Mouse (Mus musculus): Measurements from ENCODE around the gene Fgfr2.
"Not testable (repeated sequence)": the region's sequence is repeated elsewhere in the genome, so short reads cannot be mapped to it uniquely, and the experiment has no call there.

The Fgfr2 gene

DNA sequence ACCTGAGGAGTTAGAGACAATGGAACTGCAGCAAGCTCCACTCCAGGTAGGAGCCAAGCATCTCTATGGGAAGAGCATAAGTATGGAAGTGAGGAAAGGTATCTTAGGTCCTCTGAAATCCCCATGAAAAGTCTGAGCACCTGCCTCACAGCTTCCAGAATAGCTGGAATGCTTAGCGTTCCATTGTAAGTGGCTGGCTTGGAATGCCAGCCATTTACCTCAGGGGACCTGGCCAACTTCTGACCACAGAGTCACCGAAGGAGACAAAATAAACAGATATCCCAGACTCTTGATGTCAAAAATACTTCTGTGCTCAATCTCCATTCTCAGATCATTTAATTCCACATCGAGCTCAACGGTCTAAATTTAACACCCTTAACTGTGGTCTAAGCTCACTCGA, 2946.1 kb downstream of the Fgfr2 start:
- DNase-seq (ENCODE audit: low read depth in 2 of 2, low spot score in 2 of 2): no peak

DNA sequence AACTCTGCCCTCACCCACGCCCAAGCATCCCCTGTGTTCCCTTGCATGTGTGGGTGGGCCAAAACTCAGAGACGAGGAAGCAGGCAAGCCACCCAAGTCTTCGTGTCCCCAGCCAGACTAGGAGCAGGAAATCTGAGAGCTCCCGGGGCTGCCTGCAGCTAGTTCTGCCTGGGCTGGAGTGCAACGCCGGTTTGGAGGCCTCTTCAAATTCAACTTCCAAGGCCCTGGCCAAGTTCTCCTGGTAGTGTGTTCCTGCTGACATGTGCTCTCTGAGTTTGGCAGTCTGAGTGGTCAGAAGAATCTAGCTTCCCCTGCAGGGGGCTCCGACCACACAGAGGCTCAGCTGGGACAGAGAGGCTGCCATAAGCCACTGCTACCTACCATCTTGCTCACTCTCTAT, 2948.6 kb downstream of the Fgfr2 start:
- DNase-seq (ENCODE audit: low read depth in 2 of 2, low spot score in 2 of 2): no peak

DNA sequence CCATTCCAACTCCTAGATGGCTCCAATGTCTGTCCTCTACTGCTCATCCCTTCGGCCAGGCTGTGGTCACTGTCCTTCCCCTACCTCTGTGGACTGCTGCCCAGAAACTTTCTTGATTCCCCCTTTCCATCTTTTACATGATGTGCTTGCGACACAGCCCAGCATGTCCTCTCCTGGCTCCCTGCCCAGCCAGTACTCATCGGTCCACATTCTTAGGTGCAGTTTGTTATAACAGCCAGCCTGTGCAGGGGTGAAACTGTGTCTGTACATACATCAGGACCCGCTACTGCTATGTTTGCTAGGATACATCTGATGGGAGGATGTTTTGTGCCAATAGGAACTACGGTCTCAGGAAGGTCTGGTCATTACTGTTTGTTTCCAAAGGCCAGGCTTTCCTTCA, 2949.2 kb downstream of the Fgfr2 start:
- DNase-seq (ENCODE audit: low read depth in 2 of 2, low spot score in 2 of 2): no peak

DNA sequence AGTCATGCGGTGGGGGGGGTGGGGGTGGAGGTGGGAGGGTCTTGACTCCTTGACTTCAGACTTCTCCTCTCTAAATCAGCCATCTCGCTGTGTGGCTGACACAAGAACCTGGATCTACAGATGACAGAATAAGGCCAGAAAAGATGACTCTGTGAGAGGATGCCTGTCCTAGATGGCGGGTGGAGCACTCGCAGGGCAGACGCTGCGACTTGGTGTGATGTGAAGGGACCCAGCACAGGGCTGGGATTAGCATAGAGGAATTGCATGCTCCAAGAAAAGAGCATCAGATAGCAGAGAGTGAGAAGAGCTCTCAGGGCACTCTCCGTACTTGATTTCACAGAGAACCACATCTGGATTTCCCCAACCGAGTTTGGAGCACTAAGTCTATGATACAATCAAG, 2953.0 kb downstream of the Fgfr2 start:
- DNase-seq (ENCODE audit: low read depth in 2 of 2, low spot score in 2 of 2): no peak

DNA sequence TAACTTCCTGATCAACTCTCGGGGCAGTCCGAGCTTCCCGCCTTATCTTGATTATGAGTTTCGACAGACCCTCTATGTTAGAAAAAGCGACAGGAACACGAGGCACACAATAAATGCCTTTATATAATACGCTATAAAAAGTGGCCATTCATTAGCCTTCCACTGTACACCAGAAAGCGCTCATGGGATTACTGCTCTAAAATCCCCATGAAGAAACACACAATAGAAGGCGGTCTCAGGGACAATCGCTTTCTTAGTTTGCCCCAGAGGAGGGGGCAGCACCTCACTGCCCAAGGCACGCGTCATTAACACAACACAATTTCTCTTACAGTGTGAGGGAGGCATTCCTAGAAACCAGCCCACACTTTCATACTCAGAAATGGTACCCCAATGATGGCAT, 2954.9 kb downstream of the Fgfr2 start:
- no peak for DNase-seq (ENCODE audit: low read depth in 2 of 2, low spot score in 2 of 2)

DNA sequence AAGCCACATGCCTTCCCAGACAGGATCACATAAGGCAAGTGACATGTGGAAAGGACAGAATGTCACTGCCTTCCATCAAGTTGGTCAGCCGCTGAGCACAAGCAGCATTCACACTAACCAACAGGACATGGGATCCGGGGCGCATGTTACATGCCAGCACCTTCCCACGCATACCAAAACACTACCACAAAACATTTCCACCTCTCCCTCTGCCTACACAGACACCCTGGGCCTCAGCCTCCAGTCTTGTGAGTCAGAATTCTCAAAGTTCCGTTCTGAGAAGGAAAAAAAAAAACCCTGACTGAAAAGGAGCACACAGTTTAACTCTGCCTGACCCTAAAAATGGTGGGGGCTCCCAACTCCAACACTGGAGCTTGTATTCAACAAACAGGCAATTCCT, 2955.9 kb downstream of the Fgfr2 start:
- no peak for DNase-seq (ENCODE audit: low read depth in 2 of 2, low spot score in 2 of 2)

DNA sequence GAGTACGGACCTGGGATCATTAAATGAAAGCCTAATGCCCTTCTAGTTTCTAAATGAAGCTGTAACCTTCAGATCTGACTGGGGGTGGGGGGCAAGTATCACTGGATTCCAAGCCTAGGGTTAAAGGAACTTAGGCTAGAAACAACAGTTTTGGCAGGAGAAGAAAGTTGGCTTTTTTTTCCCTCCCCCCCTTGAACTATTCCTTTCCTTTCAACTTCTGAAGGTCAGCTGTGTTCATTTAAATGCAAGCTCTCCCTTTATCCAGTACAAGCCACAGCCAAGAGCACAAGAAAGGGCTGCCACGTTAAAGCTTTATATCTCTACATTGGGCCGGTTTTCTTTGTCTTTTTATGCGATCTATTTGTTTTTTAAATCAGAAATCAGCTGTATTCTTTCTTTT, 2957.0 kb downstream of the Fgfr2 start:
- DNase-seq (ENCODE audit: low read depth in 2 of 2, low spot score in 2 of 2): no peak

DNA sequence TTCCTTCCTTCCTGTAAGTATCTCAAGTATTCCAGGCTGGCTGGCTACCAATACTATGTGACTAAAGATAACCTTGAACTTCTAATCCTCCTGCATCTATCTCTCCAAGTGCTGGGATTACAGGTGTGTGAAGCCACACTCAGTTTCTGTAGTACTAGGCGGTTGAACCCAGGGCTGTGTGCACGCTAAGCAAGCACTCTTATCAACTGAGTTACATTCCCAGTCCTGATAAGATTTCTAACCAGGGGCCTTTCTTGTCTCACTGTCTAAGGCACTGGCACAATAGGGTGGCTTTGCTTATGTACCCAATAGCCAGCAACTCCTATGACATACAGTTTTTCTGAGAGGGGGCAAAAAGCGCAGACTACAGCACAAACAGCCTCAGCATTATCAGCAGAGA, 2957.7 kb downstream of the Fgfr2 start:
- DNase-seq (ENCODE audit: low read depth in 2 of 2, low spot score in 2 of 2): no peak

DNA sequence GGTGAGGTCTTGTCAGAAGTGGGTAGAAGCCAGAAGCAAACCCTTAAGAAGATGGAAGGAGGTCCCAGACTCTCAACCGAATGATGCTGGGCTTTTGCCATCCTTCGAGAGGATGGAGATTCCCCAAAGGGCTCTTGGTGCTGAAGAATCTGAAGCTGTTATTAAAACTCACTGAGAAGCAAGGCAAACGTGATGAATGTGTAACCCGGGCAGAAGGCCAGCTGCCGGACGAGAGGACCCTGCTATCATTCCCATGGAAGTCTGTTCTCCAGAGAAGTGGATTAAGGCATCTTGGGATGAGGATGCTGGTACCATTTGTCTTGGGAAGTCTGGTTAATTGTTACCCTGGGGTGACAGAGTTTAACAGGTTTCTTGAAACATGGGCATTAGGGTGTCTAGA, 2960.4 kb downstream of the Fgfr2 start:
- no peak for DNase-seq (ENCODE audit: low read depth in 2 of 2, low spot score in 2 of 2)

DNA sequence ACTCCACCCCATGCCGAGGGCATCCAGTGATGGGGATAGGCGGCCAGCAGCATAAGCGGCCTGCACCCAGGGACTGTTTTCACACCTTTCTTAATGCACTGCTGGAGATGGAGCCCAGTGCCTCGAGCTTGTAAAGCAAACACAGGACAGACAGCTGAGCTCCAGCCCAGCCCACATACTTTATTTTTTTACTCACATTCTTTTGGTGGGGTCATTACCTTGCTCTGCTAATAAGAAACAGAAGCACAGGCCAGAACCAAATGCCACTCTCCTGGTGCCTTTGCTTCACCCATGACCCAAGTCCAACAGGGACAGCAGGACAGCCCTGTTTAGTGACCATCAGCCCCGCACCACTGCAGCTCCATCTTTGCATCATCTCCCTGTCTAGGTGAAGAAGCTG, 2961.6 kb downstream of the Fgfr2 start:
- DNase-seq (ENCODE audit: low read depth in 2 of 2, low spot score in 2 of 2): no peak

DNA sequence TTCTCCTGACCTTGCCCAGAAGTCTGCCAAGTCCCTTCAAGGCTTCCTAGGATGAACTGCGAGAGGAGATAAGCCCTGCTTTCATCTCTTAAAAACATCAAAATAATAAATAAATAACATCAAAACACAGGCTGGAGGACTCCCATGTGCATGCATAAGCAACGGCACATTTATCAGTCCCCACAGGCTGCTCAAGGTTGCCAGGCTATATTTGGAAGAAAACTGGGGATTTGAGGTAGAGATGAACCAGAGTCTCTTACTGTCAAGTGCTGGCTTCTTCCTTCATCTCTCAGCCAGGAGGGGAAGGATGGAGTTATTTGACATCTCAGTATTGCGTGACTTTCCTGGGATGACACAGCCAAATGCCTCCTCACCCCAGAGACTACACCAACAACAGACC, 2964.3 kb downstream of the Fgfr2 start:
- DNase-seq (ENCODE audit: low read depth in 2 of 2, low spot score in 2 of 2): no peak

DNA sequence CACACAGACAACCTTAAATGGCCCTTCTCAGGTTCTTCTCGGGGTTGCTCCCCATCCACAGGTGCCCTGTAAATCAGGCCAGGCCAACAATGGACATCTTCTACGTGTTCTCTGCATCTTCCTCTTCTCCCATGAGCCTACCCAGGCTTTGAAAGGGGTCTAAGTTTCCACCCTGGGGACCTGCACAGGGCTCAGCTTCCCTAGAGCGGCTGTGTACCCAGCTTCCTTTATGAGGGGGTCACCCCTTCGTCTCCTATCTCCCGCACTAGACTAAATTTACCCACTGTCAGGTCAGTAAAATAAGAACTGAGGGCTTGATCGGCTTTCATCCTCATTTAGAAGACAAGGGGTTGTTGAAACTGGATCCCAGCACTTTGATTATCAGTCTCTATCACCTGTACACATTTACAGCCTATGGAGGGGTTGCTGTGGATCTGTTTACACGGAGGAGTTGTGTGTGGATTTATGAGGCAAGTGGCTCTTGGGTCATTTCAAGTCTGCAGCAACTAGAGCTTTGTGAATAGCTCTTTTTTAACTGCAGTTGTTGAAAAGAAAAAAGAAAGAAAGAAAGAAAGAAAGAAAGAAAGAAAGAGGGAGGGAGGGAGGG, 2969.7 kb downstream of the Fgfr2 start:
- no peak for DNase-seq (ENCODE audit: low read depth in 2 of 2, low spot score in 2 of 2)

DNA sequence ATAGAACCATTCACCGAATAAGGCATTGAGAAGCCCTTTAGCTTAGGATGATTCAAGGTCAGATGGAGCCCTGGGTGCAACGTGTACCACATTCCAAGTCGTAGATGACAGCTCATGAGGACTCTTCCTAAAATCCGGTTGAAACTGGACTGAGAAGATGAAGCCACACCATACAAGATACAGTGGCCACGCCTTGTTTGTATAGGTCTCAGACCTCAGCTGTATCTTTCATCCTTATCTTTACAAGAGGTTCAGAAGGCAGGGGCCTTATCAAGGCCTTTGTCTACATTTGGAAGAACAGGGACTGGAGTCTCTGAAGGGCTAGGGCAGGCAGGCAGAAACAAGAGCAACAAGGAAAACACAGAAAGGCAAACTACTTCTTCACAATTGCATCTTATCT, 2974.2 kb downstream of the Fgfr2 start:
- DNase-seq (ENCODE audit: low read depth in 2 of 2, low spot score in 2 of 2): no peak

DNA sequence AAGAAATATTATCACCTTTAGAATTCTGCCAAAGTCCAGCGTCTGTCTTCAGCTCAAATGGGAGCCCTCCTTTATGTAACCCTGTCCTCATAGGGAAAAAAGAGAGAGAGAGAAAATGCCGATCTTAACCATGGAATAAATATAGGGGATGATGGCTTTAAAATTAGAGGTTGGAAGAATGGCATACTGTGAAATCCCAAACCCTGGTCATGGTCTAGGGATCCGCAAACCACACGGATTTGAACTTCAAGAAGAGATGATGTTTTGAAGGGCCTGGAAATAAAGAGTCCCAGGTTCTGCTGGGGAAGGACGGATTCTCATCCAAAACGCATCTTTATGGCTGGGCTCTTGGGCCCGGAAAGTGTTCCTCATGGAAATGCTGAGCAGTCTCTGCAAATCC, 2975.9 kb downstream of the Fgfr2 start:
- no peak for DNase-seq (ENCODE audit: low read depth in 2 of 2, low spot score in 2 of 2)

DNA sequence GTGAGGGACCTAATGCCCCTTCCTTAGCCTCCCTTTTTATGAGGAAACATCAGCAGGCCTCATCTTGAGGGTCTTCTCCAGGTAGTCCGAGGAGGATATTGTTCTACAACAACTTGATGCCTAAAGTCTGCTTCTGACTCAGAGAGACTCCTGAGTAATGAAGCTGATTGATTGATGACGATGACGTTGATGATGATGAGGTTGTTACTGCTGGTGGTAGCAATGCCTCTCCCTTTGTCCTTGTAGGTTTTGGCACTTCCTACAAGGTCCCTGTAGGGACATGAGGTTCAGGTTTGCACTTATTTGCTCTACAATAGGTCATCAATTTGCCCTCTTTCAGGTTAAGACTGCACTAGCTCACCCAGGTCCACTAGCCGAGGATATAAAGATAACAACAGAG, 2977.9 kb downstream of the Fgfr2 start:
- DNase-seq (ENCODE audit: low read depth in 2 of 2, low spot score in 2 of 2): no peak

DNA sequence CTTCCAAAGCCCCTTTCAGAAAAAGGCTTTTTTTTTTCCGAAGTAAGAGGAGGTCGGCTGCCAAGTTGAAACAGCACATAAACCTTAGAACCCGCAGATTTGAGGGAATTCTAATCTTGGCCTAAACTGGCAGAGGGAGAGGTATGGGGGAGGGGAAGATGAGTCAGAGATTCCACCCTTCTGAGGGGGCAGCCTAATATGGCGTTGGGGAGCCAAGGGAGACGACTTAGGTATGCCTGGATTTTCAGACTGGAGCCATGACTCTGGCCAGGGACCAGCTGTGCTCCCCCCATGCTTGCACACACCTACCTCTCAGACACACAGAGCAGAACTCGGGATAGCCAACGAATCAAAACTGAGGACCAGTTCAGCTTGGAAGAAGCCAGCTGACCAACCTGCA, 2979.8 kb downstream of the Fgfr2 start:
- no peak for DNase-seq (ENCODE audit: low read depth in 2 of 2, low spot score in 2 of 2)

DNA sequence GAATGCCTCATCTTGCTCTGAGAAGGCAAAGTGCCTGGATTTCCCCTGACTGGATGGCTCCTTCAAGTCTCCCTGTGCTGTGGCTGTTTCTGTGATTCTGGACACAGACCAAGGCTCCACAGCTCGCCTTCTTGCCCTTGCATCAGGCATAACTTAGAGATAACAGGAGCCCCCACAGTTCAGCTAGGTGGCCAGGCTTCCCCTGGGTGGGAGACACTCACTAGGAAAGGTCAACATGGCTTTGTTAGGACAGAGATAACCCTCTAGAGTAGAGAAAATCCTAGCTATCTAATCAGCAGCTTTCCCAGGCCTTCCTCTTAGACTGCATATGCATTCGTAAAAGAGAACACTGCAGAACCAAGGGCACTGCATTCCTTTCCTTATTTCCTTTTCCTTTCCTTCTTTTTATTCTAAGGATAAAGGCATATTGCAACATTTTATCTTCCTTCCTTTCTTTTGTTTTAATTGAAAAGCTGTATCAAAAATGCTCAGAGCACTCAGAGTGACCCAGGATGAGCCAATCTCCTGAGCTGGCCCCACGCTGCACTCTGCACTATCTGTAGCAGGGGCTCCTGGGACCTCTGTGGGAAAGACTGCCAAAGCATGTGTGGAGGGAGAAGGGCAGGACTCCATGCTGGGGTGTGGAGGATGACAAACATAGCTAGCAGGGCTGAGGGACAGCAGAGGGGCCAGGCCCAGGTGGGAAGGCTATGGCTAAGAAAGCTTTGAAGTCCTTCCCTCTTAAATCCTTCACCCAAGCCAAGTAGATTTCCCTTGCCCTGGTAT, 2981.9 kb downstream of the Fgfr2 start:
- no peak for DNase-seq (ENCODE audit: low read depth in 2 of 2, low spot score in 2 of 2)

DNA sequence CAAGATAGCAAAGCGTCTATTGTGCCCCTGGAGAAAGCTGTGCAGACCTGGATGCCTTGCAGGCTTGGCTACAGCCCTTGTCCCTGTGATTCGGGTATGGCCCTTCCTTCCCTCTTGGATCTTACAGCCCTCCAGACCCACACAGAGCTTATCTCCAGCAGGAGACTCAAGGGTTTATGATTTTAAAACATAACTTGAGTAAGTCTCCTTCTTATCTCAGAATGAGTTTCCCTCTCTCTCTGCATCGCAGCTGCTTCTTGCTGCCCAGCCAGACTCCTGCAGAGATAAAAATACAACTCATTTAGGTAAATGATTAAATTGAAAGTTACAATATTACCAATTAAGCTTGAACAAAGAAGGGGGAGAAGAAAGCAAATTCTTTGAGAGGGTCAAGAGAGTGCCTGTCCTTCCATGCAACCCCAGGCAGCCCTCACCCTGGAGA, 2988.2 kb downstream of the Fgfr2 start:
- no peak for DNase-seq (ENCODE audit: low read depth in 2 of 2, low spot score in 2 of 2)

DNA sequence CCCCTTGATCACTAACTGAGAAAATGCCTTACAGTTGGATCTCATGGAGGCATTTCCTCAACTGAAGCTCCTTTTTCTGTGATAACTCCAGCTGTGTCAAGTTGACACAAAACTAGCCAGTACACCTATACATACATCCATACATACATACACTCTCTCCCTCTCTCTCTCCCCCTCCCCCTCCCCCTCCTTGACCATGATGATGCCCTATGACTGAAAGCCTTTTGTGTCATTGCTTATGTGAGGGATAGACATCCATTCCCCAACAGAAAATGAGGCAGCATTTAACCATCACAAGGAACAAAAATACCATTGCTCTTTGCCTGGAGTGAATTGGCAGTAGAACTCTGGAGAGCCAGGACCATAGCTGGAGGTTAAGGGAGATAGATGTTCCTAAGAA, 2988.7 kb downstream of the Fgfr2 start:
- not testable (repeated sequence) for DNase-seq (ENCODE audit: low read depth in 2 of 2, low spot score in 2 of 2)

DNA sequence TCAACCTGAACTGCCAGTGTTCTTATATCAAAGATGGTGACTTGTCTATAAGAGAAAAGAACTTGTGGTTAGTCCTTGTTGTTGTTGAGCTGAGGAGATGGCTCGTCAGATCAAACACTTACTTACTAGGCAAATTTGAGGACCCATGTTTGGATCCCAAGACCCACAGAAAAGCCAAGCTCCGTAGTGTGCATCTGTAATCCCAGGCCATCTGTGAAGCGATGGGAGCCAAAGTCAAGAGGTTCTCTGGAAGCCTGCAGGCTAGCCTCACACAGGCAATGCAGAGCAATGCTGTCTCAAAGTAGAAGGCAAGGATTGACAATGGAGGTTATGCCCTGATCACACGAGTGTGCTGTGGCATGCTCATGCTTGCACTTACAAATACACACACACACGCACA, 2992.9 kb downstream of the Fgfr2 start:
- DNase-seq (ENCODE audit: low read depth in 2 of 2, low spot score in 2 of 2): no peak

DNA sequence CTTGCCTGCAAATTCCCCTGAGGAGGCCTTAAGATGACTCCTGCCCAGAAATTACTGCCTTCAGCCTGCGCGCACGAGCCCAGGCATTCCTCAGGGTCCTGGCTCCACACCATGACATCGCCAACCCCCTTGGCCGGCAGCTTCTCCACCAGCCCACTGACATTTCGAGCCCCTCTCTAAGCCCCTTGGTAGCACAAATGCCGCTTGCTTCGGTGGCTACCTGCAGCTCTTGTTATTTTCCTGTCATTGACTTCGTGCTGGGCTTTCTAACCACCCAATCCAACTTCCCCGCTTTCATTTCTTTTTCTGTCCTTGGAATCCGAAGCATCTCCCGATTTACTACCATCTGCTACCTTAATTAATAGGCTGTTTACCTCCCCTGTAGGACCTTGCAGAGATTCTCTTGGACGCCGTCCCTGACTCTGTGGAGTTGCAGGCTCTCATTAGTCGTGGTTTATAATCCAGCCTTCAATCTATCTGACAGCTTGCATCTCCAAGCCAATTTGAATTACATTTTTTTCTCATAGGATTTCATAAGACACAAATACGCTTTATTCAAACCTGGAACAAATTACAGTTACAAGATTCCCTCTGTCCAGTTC, 2993.7 kb downstream of the Fgfr2 start:
- no peak for DNase-seq (ENCODE audit: low read depth in 2 of 2, low spot score in 2 of 2)

DNA sequence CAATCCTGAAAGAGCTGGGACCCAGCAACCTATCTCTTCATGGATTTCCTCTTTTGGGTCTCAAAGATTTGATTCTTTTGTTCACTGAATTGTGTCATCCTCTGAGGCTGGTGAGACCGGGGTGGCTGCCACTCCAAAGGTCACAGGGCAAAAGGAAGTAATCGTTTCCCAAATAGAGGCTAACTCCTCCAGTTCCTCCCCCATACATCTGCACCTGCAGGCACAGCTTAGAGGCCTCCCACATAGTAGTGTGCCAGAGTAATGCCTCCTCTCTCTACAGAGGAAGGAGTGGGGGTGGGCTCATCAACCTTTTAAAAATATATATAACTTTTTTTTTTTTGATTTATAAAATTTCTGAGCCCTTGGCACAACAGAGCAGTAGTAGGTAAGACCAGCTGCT, 3001.6 kb downstream of the Fgfr2 start:
- no peak for DNase-seq (ENCODE audit: low read depth in 2 of 2, low spot score in 2 of 2)

DNA sequence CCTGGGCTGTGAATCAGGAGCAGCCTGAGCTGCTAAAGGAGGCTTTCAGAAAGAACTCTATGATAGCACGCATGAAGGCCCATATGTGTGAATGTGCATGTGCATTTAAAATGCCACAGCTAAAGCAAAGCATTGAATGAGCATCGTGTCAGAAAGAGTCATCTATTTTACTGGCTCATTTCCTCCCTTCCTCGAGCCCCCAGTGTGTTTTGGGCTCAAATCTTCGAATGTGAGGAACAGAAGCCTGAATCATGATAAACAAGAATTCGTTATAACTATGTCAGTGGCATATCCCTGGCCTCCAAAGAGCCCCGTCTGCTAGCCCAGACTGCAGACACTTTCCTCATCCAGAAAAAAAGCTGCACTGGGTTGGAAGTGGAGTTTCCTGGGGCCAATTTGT, 3003.7 kb downstream of the Fgfr2 start:
- DNase-seq (ENCODE audit: low read depth in 2 of 2, low spot score in 2 of 2): no peak
